Mouse (Mus musculus): ENCODE measurements around the gene Csf2.

DNA sequence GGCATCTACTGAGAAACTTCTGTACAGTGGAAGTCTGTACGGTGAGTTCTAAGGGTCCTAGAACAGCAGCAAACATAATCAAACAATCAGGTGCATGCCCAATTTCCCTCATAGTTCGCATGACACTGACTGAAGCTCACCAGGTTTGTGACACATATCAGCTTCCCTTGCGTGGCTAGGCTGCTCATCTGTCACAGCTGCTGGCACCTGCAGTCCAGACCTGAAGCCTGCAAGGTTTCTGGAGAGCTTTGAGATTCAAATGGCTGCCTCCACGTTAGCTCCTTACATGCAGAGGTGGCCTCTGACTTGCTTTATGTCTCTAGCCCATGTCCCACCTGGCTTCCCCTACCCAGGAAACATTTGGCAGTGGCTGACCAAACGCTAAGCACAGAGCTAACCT, 35.8 kb downstream of the Csf2 start:
- TF ChIP-seq CTCF (IDR thresholded peaks at IDR 0.05; ENCODE audit: extremely low read depth, insufficient read depth, low read length) = no peak
- no peak for TF ChIP-seq POLR2A (IDR thresholded peaks at IDR 0.05; ENCODE audit: extremely low read depth, insufficient read depth, low read length)
